Mouse (Mus musculus) CH12.LX (cell line): Measurements from ENCODE around the gene 2310033P09Rik. TPM values are rescaled to one million over a fixed set of nuclear protein-coding genes. Genes with fewer than 3 reads are reported as not detected.

ENCODE experiments used
- DNase-seq: peaks from one replicate; pipeline ENCODE4 v3.0.0-alpha.2; 2013; ENCODE audit errors: extremely low read depth
- H3K27ac ChIP-seq: 2 replicates; pipeline ENCODE4 v1.5.1; 2012; ENCODE audit warnings: low read depth, mild to moderate bottlenecking, control low read depth, moderate library complexity; ENCODE audit not compliant: insufficient read depth
- H3K27me3 ChIP-seq: replicated peaks from 2 replicates; pipeline ENCODE3; 2012; ENCODE audit warnings: inconsistent platforms
- H3K36me3 ChIP-seq, 2 experiments: replicated peaks in 1 of 2; 2 replicates each; pipeline versions ENCODE3 to v1.6.1; 2012; ENCODE audit warnings: inconsistent platforms in 1 of 2, low read length in 1 of 2, mild to moderate bottlenecking in 1 of 2, mixed read lengths in 1 of 2, moderate library complexity in 1 of 2; ENCODE audit not compliant: control insufficient read depth in 1 of 2, insufficient read depth in 1 of 2
- H3K4me1 ChIP-seq, 2 experiments: 2 replicates each; pipeline ENCODE4 v1.6.1; 2012; ENCODE audit warnings: inconsistent platforms in 1 of 2, moderate library complexity in 1 of 2; ENCODE audit not compliant: insufficient read depth in 2 of 2, control insufficient read depth in 1 of 2
- H3K4me2 ChIP-seq: 2 replicates; pipeline ENCODE4 v1.6.1; 2012; ENCODE audit warnings: low read depth, mild to moderate bottlenecking, control low read depth; ENCODE audit not compliant: poor library complexity, insufficient read depth, severe bottlenecking
- H3K4me3 ChIP-seq, 3 experiments: fragments of 150-350 bp in 1 of 3; sonication (generic) in 1 of 3; replicated peaks in 1 of 3; 2 replicates each; pipeline versions ENCODE3 to v1.5.1; 2011 to 2012; ENCODE audit warnings: low read depth in 2 of 3, low read length in 2 of 3, mild to moderate bottlenecking in 2 of 3, moderate library complexity in 2 of 3, control low read depth in 1 of 3, improper control_type of control experiment in 1 of 3, inconsistent platforms in 1 of 3, mixed read lengths in 1 of 3; ENCODE audit not compliant: poor library complexity in 1 of 3
- H3K79me2 ChIP-seq: replicated peaks from 2 replicates; pipeline ENCODE4 v1.6.1; 2012; ENCODE audit warnings: mild to moderate bottlenecking, moderate library complexity; ENCODE audit not compliant: control insufficient read depth, poor library complexity, insufficient read depth, severe bottlenecking; ENCODE audit errors: extremely low read depth
- H3K9ac ChIP-seq: 2 replicates; pipeline ENCODE4 v1.6.1; 2012; ENCODE audit warnings: low read depth, mild to moderate bottlenecking, control low read depth, moderate library complexity; ENCODE audit not compliant: insufficient read depth
- H3K9me3 ChIP-seq: replicated peaks from 2 replicates; pipeline ENCODE3; 2012; ENCODE audit warnings: low read length, inconsistent platforms, mixed read lengths
- CHD1 ChIP-seq: IDR thresholded peaks from 2 replicates; pipeline ENCODE4 v1.6.1; 2012; ENCODE audit warnings: low read depth, low read length, improper control_type of control experiment, inconsistent platforms
- EP300 ChIP-seq: IDR thresholded peaks from 2 replicates; pipeline ENCODE4 v1.6.1; 2011; ENCODE audit warnings: low read length, improper control_type of control experiment
- ETS1 ChIP-seq: conservative IDR thresholded peaks from 2 replicates; pipeline ENCODE4 v1.6.1; 2012; ENCODE audit warnings: low read depth, mild to moderate bottlenecking, inconsistent platforms, low read length, improper control_type of control experiment, moderate library complexity
- GABPA ChIP-seq: IDR thresholded peaks from 2 replicates; pipeline ENCODE4 v1.6.1; 2012; ENCODE audit warnings: low read depth, low read length, improper control_type of control experiment, inconsistent platforms; ENCODE audit not compliant: insufficient replicate concordance
- HCFC1 ChIP-seq: IDR thresholded peaks from 2 replicates; pipeline ENCODE4 v1.6.1; 2012; ENCODE audit warnings: low read depth, mild to moderate bottlenecking, inconsistent platforms, low read length, improper control_type of control experiment
- JUN ChIP-seq: IDR thresholded peaks from 2 replicates; pipeline ENCODE4 v1.6.1; 2011; ENCODE audit warnings: low read depth, mild to moderate bottlenecking, low read length, improper control_type of control experiment, moderate library complexity; ENCODE audit not compliant: insufficient read depth
- JUND ChIP-seq: conservative IDR thresholded peaks from 2 replicates; pipeline ENCODE4 v1.6.1; 2011; ENCODE audit warnings: low read depth, low read length, improper control_type of control experiment
- MAX ChIP-seq: IDR thresholded peaks from 2 replicates; pipeline ENCODE4 v1.6.1; 2011; ENCODE audit warnings: low read length, improper control_type of control experiment
- MYC ChIP-seq: IDR thresholded peaks from 2 replicates; pipeline ENCODE4 v1.6.1; 2011; ENCODE audit warnings: low read depth, mild to moderate bottlenecking, improper control_type of control experiment, low read length
- NRF1 ChIP-seq: IDR thresholded peaks from 2 replicates; pipeline ENCODE4 v1.6.1; 2014; ENCODE audit warnings: low read depth, mild to moderate bottlenecking, inconsistent platforms, low read length, improper control_type of control experiment, moderate library complexity
- PAX5 ChIP-seq: IDR thresholded peaks from 2 replicates; pipeline ENCODE4 v1.6.1; 2012; ENCODE audit warnings: low read length, inconsistent platforms, mixed read lengths
- RCOR1 ChIP-seq: conservative IDR thresholded peaks from 2 replicates; pipeline ENCODE4 v1.6.1; 2012; ENCODE audit warnings: low read depth, mild to moderate bottlenecking, inconsistent platforms, low read length, improper control_type of control experiment
- SIN3A ChIP-seq: IDR thresholded peaks from 2 replicates; pipeline ENCODE4 v1.6.1; 2012; ENCODE audit warnings: low read length, improper control_type of control experiment, inconsistent platforms
- SMC3 ChIP-seq: IDR thresholded peaks from 2 replicates; pipeline ENCODE4 v1.6.1; 2011; ENCODE audit warnings: low read depth, low read length, improper control_type of control experiment
- TCF12 ChIP-seq: IDR thresholded peaks from 2 replicates; pipeline ENCODE4 v1.6.1; 2014; ENCODE audit warnings: low read depth, mild to moderate bottlenecking, inconsistent platforms, low read length, improper control_type of control experiment
- USF1 ChIP-seq: IDR thresholded peaks from 2 replicates; pipeline ENCODE4 v1.6.1; 2014; ENCODE audit warnings: low read depth, mild to moderate bottlenecking, inconsistent platforms, low read length, improper control_type of control experiment
- USF2 ChIP-seq: conservative IDR thresholded peaks from 2 replicates; pipeline ENCODE4 v1.6.1; 2011; ENCODE audit warnings: low read depth, low read length, improper control_type of control experiment
- dilution Hi-C: fragments of 300-500 bp; cut with MboI; formaldehyde crosslinking; loops from 2 replicates; pipeline ENCODE4 v1.14.3; 2020; ENCODE audit warnings: low sequenced_read_pairs; ENCODE audit not compliant: extremely low pct_unique_long_range_greater_than_20kb, extremely low pct_ligation_motif_present
- in situ Hi-C: fragments of 300-500 bp; cut with MboI; formaldehyde crosslinking; loops from 3 replicates; pipeline ENCODE4 v1.14.3; 2019; ENCODE audit warnings: low sequenced_read_pairs, low pct_ligation_motif_present, low pct_unique_long_range_greater_than_20kb, mixed read lengths
- polyA plus RNA-seq: library from polyadenylated mRNA; unstranded; fragments of >175 nt; gene quantifications from 2 replicates; pipeline ENCODE4 v1.2.1, GENCODE M21; 2012; ENCODE audit warnings: low read depth; ENCODE audit not compliant: insufficient read length
- total RNA-seq, 2 experiments: library from RNA; depleted of rRNA; stranded (reverse); fragments of 300-350 nt in 1 of 2; fragments of >200 nt in 1 of 2; gene quantifications; 2 replicates each; pipeline ENCODE4 v1.2.3; 2012 to 2014

The 2310033P09Rik gene
- total and polyA plus RNA-seq, 3 experiments = 7.9 to 44.1 (median 15.3) TPM

GRCm38 (mm10) chr11:59239428-59239785, 31.3 kb downstream of the 2310033P09Rik start:
- no peaks in the 10 kb centered on the region for H3K79me2 ChIP-seq
- no peak overlapping the region for H3K27ac ChIP-seq
- H3K4me1 ChIP-seq = peaks cover 0 to 18% of the 10 kb centered on the region in 2 experiments; a peak in 2 of 4 replicates
- no peak for DNase-seq
- H3K4me3 ChIP-seq = no peak overlapping the region
- H3K4me2 ChIP-seq = 0 out of 2 replicates have a peak overlapping the region, but pooled peaks have one; percentile 0
- H3K9me3 ChIP-seq = no peaks in the 10 kb centered on the region
- TF ChIP-seq RCOR1 (no peak), USF2 (no peak), EP300 (no peak), HCFC1 (no peak), TCF12 (no peak), JUND (no peak), MAX (no peak), MYC (no peak), CHD1 (no peak)
- dilution Hi-C loops = no loop called here
- peaks cover 75% of the 10 kb centered on the region for H3K27me3 ChIP-seq
- no peaks in the 10 kb centered on the region for H3K36me3 ChIP-seq
- in situ Hi-C loops = no loop called here
- no peak overlapping the region for H3K9ac ChIP-seq

GRCm38 (mm10) chr11:59239796-59240195, 31.7 kb downstream of the 2310033P09Rik start:
- dilution Hi-C loops = no loop called here
- in situ Hi-C loops = no loop called here
- Histone ChIP-seq H3K9me3 (no peaks in the 10 kb centered on the region), H3K4me2 (no peak overlapping the region), H3K9ac (no peak overlapping the region), H3K4me3 (no peak overlapping the region), H3K27ac (no peak overlapping the region), H3K79me2 (no peaks in the 10 kb centered on the region)
- DNase-seq = no peak
- TF ChIP-seq NRF1 (no peak), EP300 (no peak), GABPA (no peak), MAX (no peak), SIN3A (no peak), USF2 (no peak), JUND (no peak), USF1 (no peak), JUN (no peak), ETS1 (no peak), SMC3 (no peak), PAX5 (no peak), HCFC1 (no peak)
- TF ChIP-seq, all 38 proteins: peak for 0
- H3K4me1 ChIP-seq = peaks cover 0 to 18% of the 10 kb centered on the region in 2 experiments; a peak in 2 of 4 replicates
- H3K36me3 ChIP-seq = no peaks in the 10 kb centered on the region
- H3K27me3 ChIP-seq = peaks cover 79% of the 10 kb centered on the region
